Mouse (Mus musculus) olfactory bulb, adult 2 months (tissue): ENCODE measurements around the gene Pik3cb. TPM values are rescaled to one million over a fixed set of nuclear protein-coding genes. Genes with fewer than 3 reads are reported as not detected.

Experiments
- H3K27ac ChIP-seq: fragments of 200-500 bp; 2 replicates; pipeline ENCODE4 v1.5.1; 2012; ENCODE audit warnings: low read depth, low read length; ENCODE audit not compliant: insufficient read depth
- H3K4me1 ChIP-seq: fragments of 200-500 bp; 2 replicates; pipeline ENCODE4 v1.6.1; 2012; ENCODE audit warnings: low read length; ENCODE audit not compliant: control insufficient read depth, insufficient read depth
- H3K4me3 ChIP-seq: fragments of 200-500 bp; 2 replicates; pipeline ENCODE4 v1.5.1; 2012; ENCODE audit warnings: mild to moderate bottlenecking, low read depth, low read length, moderate library complexity; ENCODE audit not compliant: insufficient read depth
- CTCF ChIP-seq: fragments of 200-500 bp; IDR thresholded peaks from 2 replicates; pipeline ENCODE4 v1.5.1; 2012; ENCODE audit warnings: low read depth, mild to moderate bottlenecking, low read length, moderate library complexity; ENCODE audit not compliant: insufficient read depth
- POLR2A ChIP-seq: fragments of 200-500 bp; IDR thresholded peaks from 2 replicates; pipeline ENCODE4 v1.6.1; 2012; ENCODE audit warnings: mild to moderate bottlenecking, low read depth, low read length, moderate library complexity; ENCODE audit not compliant: insufficient read depth
- WGBS: fragments of 180-500 bp; shearing (Covaris S2); methylation state at CpG from one replicate; pipeline ENCODE4 v1.1.7; 2018; 5-methylcytosine and 5-hydroxymethylcytosine counted together
- polyA plus RNA-seq: library from polyadenylated mRNA; stranded (reverse); fragments of >200 nt; gene quantifications from 2 replicates; pipeline ENCODE4 v1.2.4, GENCODE M21; 2012; ENCODE audit warnings: low replicate concordance; ENCODE audit not compliant: missing spikeins, insufficient read depth, insufficient read length

Pik3cb gene
- polyA plus RNA-seq, 1 experiment = not detected

DNA sequence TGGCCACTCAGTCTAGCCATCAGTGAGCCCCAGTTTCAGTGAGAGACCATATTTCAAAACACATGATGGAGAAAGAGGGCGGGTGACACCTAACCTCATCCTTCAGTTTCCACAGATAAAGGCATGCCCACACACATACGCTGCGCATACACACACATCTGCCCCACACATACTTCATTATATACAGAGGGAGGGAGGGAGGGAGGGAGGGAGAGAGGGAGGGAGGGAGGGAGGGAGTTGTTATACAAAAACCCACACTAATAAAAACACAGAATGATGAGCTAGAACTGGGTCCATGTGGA lies 130.6 kb downstream of the Pik3cb start:
- TF ChIP-seq POLR2A (no peak), CTCF (no peak)
- Histone ChIP-seq H3K4me1 (no peaks in the 10 kb centered on the region), H3K4me3 (no peak overlapping the region), H3K27ac (no peak overlapping the region)
- WGBS = 100% methylated on average over 3 of the region's 3 CpGs

GRCm38 (mm10) chr9:99009069-99009897 lies 131.1 kb downstream of the Pik3cb start:
- H3K4me3 ChIP-seq = no peak overlapping the region
- no peaks in the 10 kb centered on the region for H3K4me1 ChIP-seq
- WGBS = 86% methylated on average over 12 of the region's 12 CpGs
- no peak overlapping the region for H3K27ac ChIP-seq
- TF ChIP-seq POLR2A (no peak), CTCF (no peak)

GRCm38 (mm10) chr9:99001326-99001725 lies 139.1 kb downstream of the Pik3cb start:
- TF ChIP-seq CTCF (no peak), POLR2A (no peak)
- no peak overlapping the region for H3K4me3 ChIP-seq
- H3K27ac ChIP-seq = no peak overlapping the region
- no peaks in the 10 kb centered on the region for H3K4me1 ChIP-seq
- WGBS = 91% methylated on average over 6 of the region's 6 CpGs

- WGBS = 68% methylated on average over 9 of the region's 9 CpGs
- Histone ChIP-seq H3K27ac (no peak overlapping the region), H3K4me1 (no peaks in the 10 kb centered on the region), H3K4me3 (no peak overlapping the region)
- TF ChIP-seq CTCF (no peak), POLR2A (no peak)
These were observed 140.5 kb downstream of the Pik3cb start for GRCm38 (mm10) chr9:98999881-99000339.

DNA sequence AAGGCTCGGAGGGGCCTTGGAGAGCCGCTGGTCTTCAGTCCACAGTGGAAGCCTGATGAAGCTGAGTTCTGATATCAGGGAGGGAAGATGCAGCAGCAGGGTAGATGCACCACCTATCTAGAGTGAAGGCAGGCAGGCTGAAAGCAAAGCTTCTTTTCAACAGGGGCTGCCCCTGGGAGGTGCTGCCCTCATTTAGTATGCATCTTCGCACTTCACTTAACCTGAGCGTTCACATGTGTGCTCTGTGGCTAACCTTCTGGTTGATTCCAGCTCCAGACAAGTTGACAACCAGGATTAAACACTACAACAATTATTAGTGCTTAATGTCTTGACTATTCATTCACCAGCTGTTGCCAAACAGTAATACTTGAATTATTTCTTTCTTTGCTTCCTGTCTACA lies 146.3 kb downstream of the Pik3cb start:
- Histone ChIP-seq H3K4me3 (no peak overlapping the region), H3K4me1 (peaks cover 2% of the 10 kb centered on the region; the same call in 1 of the 2 replicates), H3K27ac (no peak overlapping the region)
- whole genome bisulfite sequencing = 86% methylated on average over 4 of the region's 4 CpGs
- no peak for TF ChIP-seq CTCF
- TF ChIP-seq POLR2A = no peak

DNA sequence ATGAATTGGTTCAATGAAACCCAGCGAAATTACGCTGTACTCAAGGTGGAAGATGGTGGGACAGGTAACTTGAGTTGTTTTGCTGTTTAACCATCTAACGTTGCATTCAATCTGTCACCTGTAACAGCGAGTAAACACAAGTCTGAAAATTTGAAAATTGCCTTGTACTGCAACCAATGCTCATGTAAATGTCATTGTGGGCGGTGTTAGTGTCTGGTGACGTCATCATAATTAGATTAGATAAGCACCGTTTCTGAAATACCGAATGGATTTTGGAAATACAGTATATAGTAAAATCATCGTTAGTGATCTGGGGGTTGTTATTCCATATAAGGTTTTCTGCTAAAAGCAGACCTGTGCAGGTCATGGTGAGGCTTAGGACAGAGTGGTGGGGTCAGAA lies 153.3 kb downstream of the Pik3cb start:
- 33% methylated on average over 9 of the region's 9 CpGs for WGBS
- TF ChIP-seq POLR2A = no peak
- no peak for TF ChIP-seq CTCF
- no peak overlapping the region for H3K4me3 ChIP-seq
- no peaks in the 10 kb centered on the region for H3K4me1 ChIP-seq
- no peak overlapping the region for H3K27ac ChIP-seq

Other genes starting within 250 kb of the Pik3cb start
- gene 7420426K07Rik, start 237.5 kb downstream of the Pik3cb start, polyA plus RNA-seq = not detected in 2 replicates
- not detected in 2 replicates for gene Foxl2, start 185.3 kb downstream of the Pik3cb start, polyA plus RNA-seq
- not detected in 2 replicates for gene Faim, start 154.2 kb downstream of the Pik3cb start, polyA plus RNA-seq
- gene Gm1123, start 104.9 kb downstream of the Pik3cb start, polyA plus RNA-seq = not detected in 2 replicates
- not detected in 2 replicates for gene Faiml, start 96.6 kb upstream of the Pik3cb start, polyA plus RNA-seq
- not detected in 2 replicates for gene Cep70, start 102.7 kb upstream of the Pik3cb start, polyA plus RNA-seq
- not detected in 2 replicates for gene Esyt3, start 217.9 kb upstream of the Pik3cb start, polyA plus RNA-seq